Mouse (Mus musculus) forebrain, postnatal 0 days (tissue): ENCODE measurements at regions not wholly inside any gene's neighbourhood (a gene's known extent, or its start where the extent isn't known, plus 50 kb on each side); places are given as distances from the start of the nearest gene placed in this dataset.

Experiments
- ATAC-seq: fragments of 200-750 bp; cut with Nextera tagmentation; 2 replicates; pipeline ENCODE4 v1.8.0; 2017; ENCODE audit warnings: mild to moderate bottlenecking, moderate library complexity
- DNase-seq: peaks from one replicate; pipeline ENCODE4 v3.0.0-alpha.2; 2015
- H3K27ac ChIP-seq: fragments of 300-500 bp; sonication (generic); 2 replicates; pipeline ENCODE4 v1.5.1; 2014; ENCODE audit warnings: low read depth, mild to moderate bottlenecking, antibody characterized with exemption, low read length, moderate library complexity, mixed read lengths
- H3K27me3 ChIP-seq: fragments of 300-500 bp; sonication (generic); 2 replicates; pipeline ENCODE4 v1.6.1; 2014; ENCODE audit warnings: mild to moderate bottlenecking, low read length, mixed read lengths; ENCODE audit not compliant: insufficient read depth
- H3K36me3 ChIP-seq: fragments of 300-500 bp; sonication (generic); 2 replicates; pipeline ENCODE4 v1.6.1; 2014; ENCODE audit warnings: mild to moderate bottlenecking, moderate library complexity; ENCODE audit not compliant: insufficient read depth
- H3K4me1 ChIP-seq: fragments of 300-500 bp; sonication (generic); 2 replicates; pipeline ENCODE4 v1.6.1; 2014; ENCODE audit warnings: antibody characterized with exemption; ENCODE audit not compliant: insufficient read depth
- H3K4me2 ChIP-seq: fragments of 300-500 bp; sonication (generic); 2 replicates; pipeline ENCODE4 v1.6.1; 2014; ENCODE audit warnings: low read depth, mild to moderate bottlenecking, moderate library complexity
- H3K4me3 ChIP-seq: fragments of 300-500 bp; sonication (generic); 2 replicates; pipeline ENCODE4 v1.5.1; 2014; ENCODE audit warnings: low read depth, low read length, mixed read lengths
- H3K9ac ChIP-seq: fragments of 300-500 bp; sonication (generic); 2 replicates; pipeline ENCODE4 v1.6.1; 2014; ENCODE audit warnings: mild to moderate bottlenecking
- H3K9me3 ChIP-seq: fragments of 300-500 bp; sonication (generic); 2 replicates; pipeline ENCODE4 v1.6.1; 2016; ENCODE audit warnings: low read length
- CTCF ChIP-seq: sonication (generic); IDR thresholded peaks from 2 replicates; pipeline ENCODE4 v1.5.1; 2016; ENCODE audit warnings: antibody characterized with exemption, control low read depth, low read depth
- WGBS: fragments of 180-500 bp; shearing (Covaris S2); extraction: QIAGEN DNeasy Blood & Tissue Kit; methylation state at CpG from one replicate; pipeline ENCODE4 v1.1.7; 2014; 5-methylcytosine and 5-hydroxymethylcytosine counted together

DNA sequence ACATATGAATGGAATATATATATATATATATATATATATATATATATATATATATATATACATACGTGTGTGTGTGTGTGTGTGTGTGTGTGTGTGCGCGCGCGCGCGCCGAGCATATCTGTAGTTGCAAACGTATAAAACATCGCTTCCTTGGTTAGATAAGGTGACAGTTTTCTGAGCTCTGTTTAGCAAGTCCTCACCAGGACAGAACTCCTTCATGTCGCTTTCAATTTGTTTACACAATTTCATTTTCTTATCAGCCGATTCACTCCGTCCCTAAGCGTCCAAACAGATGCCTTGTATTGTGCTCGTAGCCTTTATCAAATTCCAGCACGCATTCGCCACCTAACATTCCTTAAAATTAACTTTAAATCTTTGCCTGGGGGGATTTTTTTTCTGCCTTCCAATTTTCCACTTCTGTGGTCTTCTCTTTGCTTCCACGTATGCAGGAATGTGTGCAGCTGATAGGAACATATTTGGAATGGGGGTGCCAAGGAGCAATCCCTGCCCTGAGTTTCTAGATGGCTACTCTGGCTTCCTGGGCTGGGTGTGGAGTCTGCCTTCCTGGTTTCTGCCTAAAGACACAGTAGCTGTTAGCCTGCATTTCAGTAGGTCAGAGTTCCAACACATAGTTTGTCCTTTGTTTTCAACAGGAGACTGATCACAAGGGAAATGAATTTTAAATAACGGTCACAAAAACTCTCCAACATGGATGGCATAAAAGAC lies 575.7 kb downstream of the Robo2 start:
- 87% methylated on average over 19 of the region's 19 CpGs for WGBS
- TF ChIP-seq CTCF = no peak
- H3K9me3 ChIP-seq = no peaks in the 10 kb centered on the region
- H3K4me2 ChIP-seq = no peak overlapping the region
- no peaks in the 10 kb centered on the region for H3K4me1 ChIP-seq
- H3K27ac ChIP-seq = no peak overlapping the region
- no peak for ATAC-seq
- DNase-seq = no peak
- H3K9ac ChIP-seq = no peak overlapping the region
- no peaks in the 10 kb centered on the region for H3K36me3 ChIP-seq
- H3K4me3 ChIP-seq = no peak overlapping the region
- H3K27me3 ChIP-seq = no peaks in the 10 kb centered on the region

DNA sequence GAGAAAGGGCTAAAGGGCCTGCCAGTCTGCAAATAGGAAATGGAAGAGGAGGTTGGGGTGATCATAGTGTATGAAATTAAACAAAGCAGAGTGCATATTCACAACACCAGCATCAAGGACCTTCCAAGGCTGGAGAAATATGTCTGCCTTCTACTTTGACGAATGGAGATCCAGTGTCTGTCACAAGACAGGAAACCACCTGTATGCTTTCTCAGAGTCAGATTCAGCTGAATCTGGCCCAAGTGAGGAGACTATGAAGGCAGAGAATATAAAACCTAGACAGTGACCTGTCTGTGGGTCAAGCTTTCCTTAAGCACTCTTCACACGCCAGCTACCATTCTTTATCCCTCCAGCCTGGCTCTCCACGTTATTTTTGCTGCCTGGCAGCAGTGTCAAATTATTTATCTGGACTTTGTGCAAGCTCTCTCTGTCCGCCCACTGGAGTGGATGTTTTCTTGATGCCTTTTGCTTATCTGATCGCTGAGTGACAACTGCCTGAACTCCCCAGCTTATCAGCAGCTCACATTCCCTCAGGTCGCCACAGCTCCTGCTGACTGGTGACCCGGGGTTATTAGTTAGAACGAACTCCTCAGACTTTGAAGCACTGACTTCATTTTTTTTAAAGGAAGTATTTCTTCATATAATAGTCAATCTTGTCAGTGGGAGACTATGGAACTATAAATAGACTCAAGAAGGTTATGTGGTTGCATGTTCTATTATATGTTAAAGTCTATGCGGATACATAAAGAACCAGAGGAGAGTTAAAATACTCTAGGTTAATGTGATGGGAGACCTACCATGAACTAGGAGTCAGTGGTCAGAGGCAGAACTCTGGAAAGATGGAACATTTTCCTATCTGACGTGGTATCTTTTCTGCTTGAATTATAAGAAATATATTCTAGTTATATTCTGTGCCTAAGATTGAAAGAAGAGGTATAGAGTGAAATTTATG lies 590.0 kb downstream of the Robo2 start:
- ATAC-seq (no peak), DNase-seq (no peak)
- Histone ChIP-seq H3K36me3 (no peaks in the 10 kb centered on the region), H3K4me1 (no peaks in the 10 kb centered on the region), H3K9ac (no peak overlapping the region), H3K9me3 (no peaks in the 10 kb centered on the region), H3K4me2 (no peak overlapping the region), H3K27ac (no peak overlapping the region), H3K4me3 (no peak overlapping the region), H3K27me3 (no peaks in the 10 kb centered on the region)
- 78% methylated on average over 10 of the region's 10 CpGs for WGBS
- no peak for TF ChIP-seq CTCF

DNA sequence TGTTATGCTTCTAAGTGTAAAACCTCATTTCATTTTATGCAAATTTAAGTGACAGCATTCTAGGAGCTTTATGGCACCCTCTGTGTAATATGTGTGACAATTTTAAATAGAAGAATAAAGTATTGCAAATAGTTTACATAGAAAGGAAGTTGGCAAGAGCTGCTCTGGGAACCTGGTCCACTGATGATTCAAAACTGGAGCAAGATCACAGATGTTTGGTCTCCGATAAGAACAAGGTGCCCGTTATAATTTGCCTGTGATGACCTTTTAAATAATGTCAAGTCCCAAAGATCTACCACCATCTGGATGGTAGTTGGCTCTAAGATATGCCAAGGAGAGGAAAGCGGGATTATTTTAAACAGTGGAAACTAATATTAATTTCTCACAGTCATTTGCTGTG lies 607.1 kb downstream of the Robo2 start:
- 78% methylated on average over 3 of the region's 3 CpGs for WGBS
- no peak overlapping the region for H3K4me2 ChIP-seq
- no peak overlapping the region for H3K27ac ChIP-seq
- TF ChIP-seq CTCF = no peak
- DNase-seq (no peak), ATAC-seq (no peak)
- H3K4me3 ChIP-seq = no peak overlapping the region
- H3K9me3 ChIP-seq = no peaks in the 10 kb centered on the region
- H3K4me1 ChIP-seq = no peaks in the 10 kb centered on the region
- H3K27me3 ChIP-seq = no peaks in the 10 kb centered on the region
- no peak overlapping the region for H3K9ac ChIP-seq
- H3K36me3 ChIP-seq = no peaks in the 10 kb centered on the region

DNA sequence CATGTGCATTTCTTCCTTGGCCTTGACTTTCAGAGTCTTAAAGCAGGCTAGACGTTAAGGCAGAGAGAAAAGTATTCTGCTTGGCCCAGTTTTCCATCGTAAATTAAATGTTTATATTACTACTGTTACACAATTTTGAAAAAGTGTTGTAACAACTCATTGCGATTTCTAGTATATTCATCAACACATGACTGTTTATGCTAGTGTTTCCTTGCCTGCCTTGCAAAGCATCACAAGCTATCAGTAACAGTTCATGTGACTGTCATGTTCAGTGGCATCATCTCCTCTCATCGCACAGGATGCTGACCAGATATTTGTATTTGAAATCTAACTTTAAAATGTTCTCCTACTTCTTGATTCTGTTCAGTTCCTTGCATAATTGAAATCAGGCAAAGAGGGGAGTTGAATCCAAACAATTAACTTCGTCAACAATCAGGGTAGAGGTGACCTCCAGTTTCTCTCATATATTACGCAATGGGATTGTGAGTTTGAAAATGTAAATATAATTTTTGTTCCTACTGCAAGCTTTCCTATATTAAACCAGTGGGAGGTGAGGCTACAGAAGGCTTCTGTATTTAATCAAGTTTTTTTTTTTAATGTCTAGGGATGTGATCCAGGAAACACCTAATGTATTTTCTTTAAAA lies 615.0 kb downstream of the Robo2 start:
- Histone ChIP-seq H3K4me3 (no peak overlapping the region), H3K27me3 (no peaks in the 10 kb centered on the region), H3K4me2 (no peak overlapping the region), H3K9me3 (no peaks in the 10 kb centered on the region), H3K36me3 (no peaks in the 10 kb centered on the region), H3K9ac (no peak overlapping the region), H3K27ac (no peak overlapping the region), H3K4me1 (no peaks in the 10 kb centered on the region)
- DNase-seq = no peak
- no peak for ATAC-seq
- 80% methylated on average over 6 of the region's 6 CpGs for WGBS
- TF ChIP-seq CTCF = no peak

DNA sequence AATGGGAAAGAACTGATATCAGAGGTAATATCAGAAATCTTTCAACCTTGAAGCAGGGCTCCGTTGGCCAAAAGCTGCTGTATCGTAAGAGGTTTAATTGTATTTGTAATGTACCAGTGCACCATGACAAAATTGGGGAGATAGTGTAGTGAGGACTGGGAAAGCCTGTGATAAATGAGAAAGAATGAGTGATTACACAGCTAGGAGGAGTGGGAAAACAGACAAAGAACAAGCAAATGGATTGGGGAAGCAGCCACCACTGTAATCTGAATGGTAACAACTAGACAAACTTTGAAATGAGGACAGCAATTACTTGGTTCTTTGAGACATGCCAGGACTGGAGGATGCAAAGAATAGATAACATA lies 626.6 kb downstream of the Robo2 start:
- no peak for DNase-seq
- no peak for TF ChIP-seq CTCF
- Histone ChIP-seq H3K36me3 (no peaks in the 10 kb centered on the region), H3K4me2 (no peak overlapping the region), H3K9ac (no peak overlapping the region), H3K4me3 (no peak overlapping the region), H3K27me3 (no peaks in the 10 kb centered on the region), H3K4me1 (peaks cover 8% of the 10 kb centered on the region; the same call in 1 of the 2 replicates), H3K27ac (peak overlapping the region; percentile 72; the same call in 1 of the 2 replicates), H3K9me3 (no peaks in the 10 kb centered on the region)
- ATAC-seq = no peak
- WGBS = 74% methylated on average over 2 of the region's 2 CpGs

DNA sequence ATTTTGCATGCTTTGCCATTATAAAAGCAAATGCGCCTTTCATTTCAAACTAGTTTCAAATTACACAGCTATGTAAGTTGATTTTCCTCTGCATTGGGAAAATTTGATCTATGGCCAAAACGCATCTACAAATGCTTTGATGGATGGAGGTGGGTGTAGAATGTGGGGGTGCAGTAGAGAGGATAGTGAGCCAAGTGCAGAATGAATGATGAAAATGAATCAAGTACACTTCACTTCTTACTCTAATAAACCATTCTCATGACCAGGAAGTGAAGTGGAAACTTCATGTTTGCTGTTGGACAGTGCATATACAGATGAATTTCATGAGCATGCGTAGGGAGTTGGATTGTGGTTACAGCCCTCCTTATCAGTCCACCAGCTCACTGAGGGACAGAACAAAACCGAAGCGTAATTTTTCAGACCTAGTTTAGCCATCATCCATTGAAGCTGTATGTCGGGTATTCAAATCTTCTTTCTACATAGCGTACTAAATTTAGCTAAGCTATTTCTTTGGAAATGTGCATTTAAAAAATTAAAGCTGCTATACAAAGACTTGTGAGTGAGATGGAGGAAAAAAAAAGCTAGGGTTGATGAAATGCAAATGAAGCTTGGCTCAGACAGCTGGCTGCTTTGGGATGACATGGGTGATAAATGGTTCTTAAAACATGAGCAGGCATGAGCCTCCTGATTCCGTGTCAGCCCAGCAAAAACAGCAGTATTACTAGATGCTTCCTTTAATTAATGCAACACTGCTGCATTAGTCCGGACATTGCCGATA lies 627.1 kb downstream of the Robo2 start:
- DNase-seq = peak; percentile 56
- Histone ChIP-seq H3K9me3 (no peaks in the 10 kb centered on the region), H3K4me3 (no peak overlapping the region), H3K36me3 (no peaks in the 10 kb centered on the region), H3K9ac (no peak overlapping the region; the same call in 1 of the 2 replicates), H3K4me1 (peaks cover 8% of the 10 kb centered on the region; the same call in 1 of the 2 replicates), H3K4me2 (no peak overlapping the region), H3K27ac (peak overlapping the region; percentile 72), H3K27me3 (no peaks in the 10 kb centered on the region)
- ATAC-seq = peak; percentile 72
- WGBS = 62% methylated on average over 10 of the region's 10 CpGs
- TF ChIP-seq CTCF = no peak
